Mouse (Mus musculus) spleen, adult 2 months (tissue): Measurements from ENCODE around the gene Cmya5. TPM values are rescaled to one million over a fixed set of nuclear protein-coding genes. Genes with fewer than 3 reads are reported as not detected.
"Not testable (repeated sequence)": the region's sequence is repeated elsewhere in the genome, so short reads cannot be mapped to it uniquely, and the experiment has no call there.

ENCODE experiments used
- DNase-seq, 2 experiments: peaks; one replicate each; pipeline versions ENCODE4 v3.0.0 to v3.0.0-alpha.2; 2012 to 2021; ENCODE audit warnings: low spot score in 2 of 2, low read depth in 1 of 2
- H3K27ac ChIP-seq: fragments of 200-500 bp; 2 replicates; pipeline ENCODE4 v1.5.1; 2012; ENCODE audit warnings: low read length, inconsistent platforms; ENCODE audit not compliant: insufficient read depth
- H3K27me3 ChIP-seq: fragments of 200-500 bp; 2 replicates; pipeline ENCODE4 v1.6.1; 2012; ENCODE audit warnings: mild to moderate bottlenecking, moderate library complexity, low read length, inconsistent platforms; ENCODE audit not compliant: control insufficient read depth, insufficient read depth
- H3K36me3 ChIP-seq: fragments of 200-500 bp; 2 replicates; pipeline ENCODE4 v1.6.1; 2012; ENCODE audit warnings: mild to moderate bottlenecking, low read length, inconsistent platforms; ENCODE audit not compliant: control insufficient read depth, insufficient read depth
- H3K4me1 ChIP-seq: fragments of 200-500 bp; 2 replicates; pipeline ENCODE4 v1.6.1; 2011; ENCODE audit warnings: inconsistent platforms; ENCODE audit not compliant: control insufficient read depth, insufficient read depth, insufficient read length
- H3K4me3 ChIP-seq: fragments of 200-500 bp; 2 replicates; pipeline ENCODE4 v1.5.1; 2011; ENCODE audit warnings: mild to moderate bottlenecking, inconsistent platforms; ENCODE audit not compliant: insufficient read depth, insufficient read length; ENCODE audit errors: extremely low read depth
- CTCF ChIP-seq: fragments of 200-500 bp; IDR thresholded peaks from 2 replicates; pipeline ENCODE4 v1.5.1; 2011; ENCODE audit warnings: mild to moderate bottlenecking, inconsistent platforms; ENCODE audit not compliant: insufficient read depth, insufficient read length, insufficient replicate concordance; ENCODE audit errors: extremely low read depth
- POLR2A ChIP-seq: fragments of 200-500 bp; IDR thresholded peaks from 2 replicates; pipeline ENCODE4 v1.6.1; 2011; ENCODE audit warnings: low read depth, low read length, inconsistent platforms
- WGBS: fragments of 180-500 bp; shearing (Covaris S2); methylation state at CpG from one replicate; pipeline ENCODE4 v1.1.7; 2018; 5-methylcytosine and 5-hydroxymethylcytosine counted together
- polyA plus RNA-seq: library from polyadenylated mRNA; depleted of rRNA; stranded (reverse); fragments of >200 nt; gene quantifications from 2 replicates; pipeline ENCODE4 v1.2.3, GENCODE M21; 2012; rRNA removed

The Cmya5 gene
- polyA plus RNA-seq = 0.12 and 0.13 TPM in 2 replicates

DNA sequence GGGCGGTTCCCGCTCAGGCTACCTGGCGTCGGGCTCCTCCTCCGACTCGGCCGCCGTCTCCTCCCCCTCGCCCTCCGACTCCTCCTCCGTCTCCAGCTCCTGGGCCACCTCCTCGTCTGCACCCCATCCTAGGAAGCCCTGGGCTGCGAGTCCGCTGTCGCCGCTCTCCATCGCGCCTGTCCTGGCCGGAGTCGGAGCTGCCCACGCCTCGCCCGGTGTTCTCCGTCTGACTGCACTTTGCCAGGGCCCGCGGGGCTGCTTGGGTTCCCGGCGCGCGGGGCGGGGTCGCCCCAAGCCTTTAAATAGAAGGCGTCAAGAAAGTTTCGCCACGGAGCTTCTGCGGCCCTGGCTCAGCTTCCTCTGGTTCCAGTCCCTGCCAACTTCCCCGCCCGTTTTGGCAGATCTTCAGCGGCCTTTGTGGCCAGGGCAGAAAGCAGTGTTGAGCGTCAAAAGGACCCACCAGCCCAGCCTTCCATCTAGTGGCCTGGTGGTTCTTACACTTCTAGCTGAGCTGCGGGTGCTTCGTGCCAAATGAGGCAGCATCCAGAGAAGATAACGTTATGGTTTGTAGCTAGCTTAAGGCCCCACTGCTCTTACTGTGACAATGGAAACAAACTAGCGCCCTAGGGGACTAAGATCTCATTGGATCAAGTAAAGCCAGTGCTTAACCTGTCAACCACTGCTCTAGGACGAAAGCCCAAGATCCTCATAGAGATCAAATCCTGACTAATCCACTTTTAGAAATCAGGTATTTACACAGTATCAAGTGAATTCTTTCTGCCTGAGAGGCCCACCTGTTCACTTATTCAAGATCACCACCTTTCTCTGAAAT lies at the start of gene Cmya5:
Gene Cmya5 (minus strand): TSS at position 389 of the 832 bp plus-strand sequence.
- WGBS = 8% methylated on average over 45 of the region's 45 CpGs
- H3K36me3 ChIP-seq = peaks cover 7% of the 10 kb centered on the region
- no peak within 1 kb of the TSS for H3K27ac ChIP-seq
- peak within 1 kb of the TSS; percentile 55 for H3K4me3 ChIP-seq
- no peak for TF ChIP-seq CTCF
- no peak for TF ChIP-seq POLR2A
- peak; percentile 5 to 46 for DNase-seq
- H3K27me3 ChIP-seq = no peaks in the 10 kb centered on the region
- no peaks in the 10 kb centered on the region; the same call in 1 of the 2 replicates for H3K4me1 ChIP-seq

DNA sequence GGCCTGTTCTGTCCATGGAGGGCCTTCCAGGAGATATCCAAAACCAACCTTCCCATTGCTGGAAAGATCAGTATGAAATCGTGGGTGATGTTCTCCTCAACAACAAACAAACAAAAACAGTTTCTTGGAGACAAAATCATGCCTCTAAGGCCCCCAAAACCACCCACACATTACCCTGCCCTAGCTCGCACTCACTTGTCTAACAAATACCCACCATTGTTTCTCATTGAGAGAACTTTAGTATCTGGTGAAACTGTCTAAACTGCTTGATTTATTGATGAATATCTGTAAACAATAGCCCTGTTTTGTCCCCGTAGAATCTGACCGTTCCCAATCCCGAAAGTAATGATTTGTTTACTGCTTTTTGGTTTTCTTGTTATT lies 48.1 kb upstream of the Cmya5 start:
- Histone ChIP-seq H3K27ac (peak overlapping the region; percentile 77), H3K4me3 (peak overlapping the region; percentile 59), H3K27me3 (no peaks in the 10 kb centered on the region), H3K36me3 (no peaks in the 10 kb centered on the region), H3K4me1 (peaks cover 7% of the 10 kb centered on the region)
- DNase-seq = no peak
- TF ChIP-seq CTCF = no peak
- WGBS = 57% methylated on average over 5 of the region's 5 CpGs

DNA sequence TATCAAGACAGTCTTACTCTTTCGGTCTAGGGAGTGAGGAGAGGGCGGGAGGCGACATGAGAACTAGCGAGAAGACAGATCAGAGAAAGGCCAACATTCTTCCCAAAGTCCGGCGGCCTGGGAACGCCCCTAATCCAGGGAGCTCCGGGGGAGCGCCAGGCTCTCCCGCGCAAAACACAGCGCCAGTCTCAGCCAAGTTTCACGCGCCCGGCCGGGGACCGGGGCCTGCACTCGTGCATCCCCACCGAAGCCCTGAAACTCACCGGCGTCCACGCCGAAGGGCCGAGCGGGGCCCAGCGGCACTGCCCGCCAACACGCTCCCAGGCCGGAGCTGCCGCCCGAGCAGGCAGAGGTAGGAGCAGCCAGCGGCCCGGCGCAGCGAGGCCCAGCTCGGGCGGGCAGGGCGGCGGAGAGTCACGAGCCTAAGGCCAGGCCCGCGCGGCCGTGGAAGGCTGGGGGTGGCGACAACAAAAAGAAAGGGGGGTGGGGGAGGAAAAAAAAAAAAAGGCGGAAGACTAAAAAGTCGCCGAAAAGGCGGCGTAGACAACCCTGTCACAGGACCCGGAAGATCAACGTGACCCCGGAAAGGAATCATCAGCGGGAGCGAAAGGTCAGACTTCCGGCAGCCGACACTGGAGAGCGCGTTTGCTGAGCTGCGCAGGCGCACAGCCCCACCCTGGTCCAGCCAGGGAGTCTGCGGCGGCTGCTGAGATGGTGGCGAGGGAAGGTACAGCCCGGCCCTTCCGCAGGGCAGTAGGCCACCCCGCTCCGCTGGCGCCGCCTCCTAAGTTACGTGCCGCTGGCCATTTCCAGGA lies 47.5 kb upstream of the Cmya5 start, which contains the start of gene Tent2:
Gene Tent2 (minus strand): TSS at position 555 of the 815 bp plus-strand sequence.
- under 1% methylated on average over 72 of the region's 72 CpGs for WGBS
- Histone ChIP-seq H3K27me3 (no peaks in the 10 kb centered on the region), H3K4me3 (peak within 1 kb of the TSS; percentile 96), H3K36me3 (no peaks in the 10 kb centered on the region), H3K27ac (peak within 1 kb of the TSS; percentile 97), H3K4me1 (peaks cover 7% of the 10 kb centered on the region)
- TF ChIP-seq POLR2A (peak; percentile 90), CTCF (no peak)
- DNase-seq = peak; percentile 89 to 92

DNA sequence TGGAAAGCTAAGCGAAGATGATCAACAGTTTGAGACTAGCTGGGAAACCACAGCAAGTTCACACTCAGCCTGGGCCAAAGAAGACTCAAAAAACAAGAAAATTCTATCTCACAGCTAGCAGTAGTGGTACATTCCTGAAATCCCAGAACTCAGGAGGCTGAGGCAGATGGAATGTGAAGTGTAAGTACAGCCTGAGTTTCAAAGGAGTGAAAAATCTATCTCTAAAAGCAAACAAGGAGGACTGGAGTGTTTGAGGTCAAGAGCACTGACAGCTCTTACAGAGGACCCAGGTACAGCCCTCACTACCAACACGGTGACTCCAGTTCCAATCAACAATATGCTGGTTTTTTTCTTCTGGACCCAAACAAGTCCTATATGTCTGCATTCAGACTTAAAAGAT lies 44.9 kb upstream of the Cmya5 start:
- WGBS = 81% methylated on average over 2 of the region's 2 CpGs
- TF ChIP-seq POLR2A (no peak), CTCF (no peak)
- H3K4me3 ChIP-seq = no peak overlapping the region
- no peak for DNase-seq
- peak overlapping the region; percentile 22; the same call in 1 of the 2 replicates for H3K27ac ChIP-seq
- H3K27me3 ChIP-seq = no peaks in the 10 kb centered on the region
- H3K4me1 ChIP-seq = peaks cover 7% of the 10 kb centered on the region
- H3K36me3 ChIP-seq = peaks cover 2% of the 10 kb centered on the region; the same call in 1 of the 2 replicates

DNA sequence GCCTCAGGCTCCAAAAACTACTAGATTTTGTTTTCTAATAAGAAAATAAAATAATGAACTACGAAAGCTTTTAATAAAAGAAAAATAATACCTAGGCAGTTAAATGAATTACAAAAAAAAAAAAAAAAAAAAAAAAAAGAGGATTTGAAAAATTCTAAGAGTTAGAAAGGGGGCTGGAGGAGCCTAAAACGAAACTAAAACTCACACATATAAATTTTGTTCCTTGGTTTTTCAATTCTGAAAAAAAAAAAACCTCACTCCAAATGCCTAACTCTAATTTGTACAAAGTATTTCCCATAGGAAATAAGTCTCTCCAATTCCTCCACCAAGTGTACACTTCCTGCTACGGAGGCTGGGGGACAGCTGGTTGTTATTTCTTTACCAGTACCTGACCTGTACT lies 44.2 kb upstream of the Cmya5 start:
- no peak for DNase-seq
- Histone ChIP-seq H3K4me3 (no peak overlapping the region), H3K27ac (no peak overlapping the region; the same call in 1 of the 2 replicates), H3K4me1 (peaks cover 7% of the 10 kb centered on the region), H3K36me3 (peaks cover 3% of the 10 kb centered on the region; the same call in 1 of the 2 replicates), H3K27me3 (no peaks in the 10 kb centered on the region)
- WGBS = 37% methylated on average over 3 of the region's 3 CpGs
- TF ChIP-seq POLR2A (no peak), CTCF (no peak)

DNA sequence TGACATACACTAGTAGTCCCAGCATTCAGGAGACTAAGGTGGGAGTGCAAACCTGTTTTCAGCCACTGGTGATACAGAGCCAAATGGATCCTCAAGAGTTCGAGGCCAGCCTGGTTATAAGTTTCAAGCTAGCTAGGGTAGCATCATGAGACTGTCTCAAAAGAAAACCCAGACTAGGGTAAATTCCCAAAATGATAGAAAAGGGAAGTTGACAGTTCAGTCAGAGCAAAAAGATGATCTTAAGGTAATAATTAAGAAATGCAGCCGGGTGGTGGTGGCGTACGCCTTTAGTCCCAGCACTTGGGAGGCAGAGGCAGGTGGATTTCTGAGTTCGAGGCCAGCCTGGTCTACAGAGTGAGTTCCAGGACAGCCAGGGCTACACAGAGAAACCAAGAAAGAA lies 43.3 kb upstream of the Cmya5 start:
- not testable (repeated sequence) for H3K27me3 ChIP-seq, H3K27ac ChIP-seq, H3K36me3 ChIP-seq, DNase-seq, H3K4me3 ChIP-seq, H3K4me1 ChIP-seq
- WGBS = 52% methylated on average over 5 of the region's 5 CpGs
